In genomic region chr4:119104847-119105246, GRCm38 (mm10) we compare ENCODE assay signal across 10 mouse cellular contexts. TPM values are rescaled to one million over a fixed set of nuclear protein-coding genes. Genes with fewer than 3 reads are reported as not detected.
A peak's percentile ranks its signal among the peaks of the same experiment; 100 is the strongest.
DNase-seq lines count a peak whose midpoint lies in the region; ATAC-seq and TF ChIP-seq lines count a peak whose summit lies in the region.
"Had no signal": no experiment of that assay in that cellular context is flagged by ENCODE, and none has a peak within 500 bp of the region (broad histone marks: within the 10 kb centered on the region; RNA-seq: fewer than 3 reads in every experiment).

No protein-coding gene starts in this region.

- no peaks in the 10 kb centered on the region for H3K27me3 ChIP-seq in lung, embryonic 15.5 days
- no peaks in the 10 kb centered on the region for H3K27me3 ChIP-seq in intestine, postnatal 0 days (replicated peaks; ENCODE audit: control insufficient read depth, insufficient read depth, low read length)
- no peaks in the 10 kb centered on the region for H3K27me3 ChIP-seq in neural tube, embryonic 15.5 days (replicated peaks)

- H3K27ac ChIP-seq in lung, embryonic 15.5 days: no peak overlapping the region
- no peak overlapping the region for H3K27ac ChIP-seq in intestine, postnatal 0 days (ENCODE audit: low read depth, low read length)
- H3K27ac ChIP-seq in neural tube, embryonic 15.5 days (replicated peaks): no peak overlapping the region

- no peaks in the 10 kb centered on the region for H3K9me3 ChIP-seq in lung, embryonic 15.5 days
- H3K9me3 ChIP-seq in intestine, postnatal 0 days (ENCODE audit: control insufficient read depth): no peaks in the 10 kb centered on the region
- H3K9me3 ChIP-seq in neural tube, embryonic 15.5 days (replicated peaks): no peaks in the 10 kb centered on the region

- DNase-seq in lung, postnatal 25 days (ENCODE audit: low spot score): no peak
- DNase-seq in c-Kit-negative CD71-positive TER-119-positive erythroid progenitor cells, embryonic 14.5 days (ENCODE audit: low read depth, low spot score): peak; percentile 58
- DNase-seq in right cerebral cortex, postnatal 14 days: no peak
- DNase-seq in kidney, postnatal 36 days: no peak
- DNase-seq: adrenal gland, adult 2 months; gastrocnemius, postnatal 36 days; thymus, postnatal 14 days had no signal

- no peak for TF ChIP-seq CTCF in intestine, postnatal 0 days (IDR thresholded peaks at IDR 0.05; ENCODE audit: low read depth)

- no peak overlapping the region for H3K9ac ChIP-seq in lung, embryonic 15.5 days
- no peak overlapping the region for H3K9ac ChIP-seq in intestine, postnatal 0 days (ENCODE audit: low read depth, low read length)
- H3K9ac ChIP-seq in neural tube, embryonic 15.5 days (replicated peaks): no peak overlapping the region

- no peaks in the 10 kb centered on the region for H3K36me3 ChIP-seq in lung, embryonic 15.5 days
- no peaks in the 10 kb centered on the region for H3K36me3 ChIP-seq in intestine, postnatal 0 days (ENCODE audit: control insufficient read depth, insufficient read depth)
- no peaks in the 10 kb centered on the region for H3K36me3 ChIP-seq in neural tube, embryonic 15.5 days

- H3K4me2 ChIP-seq in lung, embryonic 15.5 days: 0 out of 2 replicates have a peak overlapping the region, but pooled peaks have one; percentile 51
- peak overlapping the region; percentile 64 for H3K4me2 ChIP-seq in intestine, postnatal 0 days (replicated peaks; ENCODE audit: low read depth)
- H3K4me2 ChIP-seq in neural tube, embryonic 15.5 days: peak overlapping the region; percentile 75

- WGBS in lung, embryonic 15.5 days: 53% methylated on average over 4 of the region's 4 CpGs
- WGBS in intestine, postnatal 0 days: 43% methylated on average over 4 of the region's 4 CpGs
- WGBS in neural tube, embryonic 15.5 days: 60% methylated on average over 4 of the region's 4 CpGs

- H3K4me1 ChIP-seq in lung, embryonic 15.5 days: peaks cover 25% of the 10 kb centered on the region
- H3K4me1 ChIP-seq in intestine, postnatal 0 days (replicated peaks; ENCODE audit: control insufficient read depth, insufficient read depth, low read length): peaks cover 9% of the 10 kb centered on the region; the same call in 1 of the 2 replicates
- peaks cover 34% of the 10 kb centered on the region for H3K4me1 ChIP-seq in neural tube, embryonic 15.5 days

- no peak overlapping the region for H3K4me3 ChIP-seq in lung, embryonic 15.5 days
- no peak overlapping the region for H3K4me3 ChIP-seq in intestine, postnatal 0 days (ENCODE audit: low read depth, low read length)
- H3K4me3 ChIP-seq in neural tube, embryonic 15.5 days (replicated peaks): no peak overlapping the region

- no peak for ATAC-seq in lung, embryonic 15.5 days (ENCODE audit: borderline replicate concordance, extremely low read depth, low FRiP score, low TSS enrichment)
- no peak for ATAC-seq in intestine, postnatal 0 days
- no peak for ATAC-seq in neural tube, embryonic 15.5 days (ENCODE audit: low FRiP score)

RNA-seq across cellular contexts. Expression of gene Slc2a1, which starts 3.7 kb away (rescaled TPM):
- polyA plus RNA-seq in lung, embryonic 15.5 days (2015; fragmentation: Nextera tagmentation; extraction: Ambion mirVana): 83.6 and 87.2 TPM in 2 replicates
- 18.1 and 19.0 TPM in 2 replicates for polyA plus RNA-seq in intestine, postnatal 0 days (2015; fragmentation: Nextera tagmentation; extraction: Ambion mirVana)
- polyA plus RNA-seq in neural tube, embryonic 15.5 days (2015; fragmentation: Nextera tagmentation; extraction: Ambion mirVana): 78.8 and 91.3 TPM in 2 replicates
